Mouse (Mus musculus): ENCODE measurements around the gene Adam12.

Gene Adam12

DNA sequence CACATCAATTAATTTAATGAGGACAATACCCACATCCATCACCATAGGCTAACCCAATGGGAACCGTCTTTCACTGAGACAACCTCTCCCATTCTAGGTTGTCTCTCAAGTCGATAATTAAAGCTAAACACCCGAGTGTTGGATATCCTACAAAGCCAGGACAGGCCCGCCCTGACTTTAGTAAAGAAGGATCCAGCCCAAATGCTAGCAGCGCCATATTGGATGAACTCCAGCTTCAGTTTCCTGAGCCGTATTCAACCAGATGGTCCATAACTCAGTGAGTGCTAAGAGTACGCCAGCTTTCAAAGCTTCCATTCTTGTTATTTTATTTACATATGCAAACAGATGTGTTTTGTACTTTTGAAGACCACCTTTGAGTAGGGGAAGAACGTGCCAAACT, 81.6 kb downstream of the Adam12 start:
- DNase-seq (ENCODE audit: low read depth, low spot score): no peak

- no peak for DNase-seq (ENCODE audit: low read depth, low spot score)
These were observed 82.6 kb downstream of the Adam12 start for GRCm38 (mm10) chr7:134149351-134149750.

- DNase-seq (ENCODE audit: low read depth, low spot score): no peak
These were observed 84.4 kb downstream of the Adam12 start for GRCm38 (mm10) chr7:134147561-134147960.

DNA sequence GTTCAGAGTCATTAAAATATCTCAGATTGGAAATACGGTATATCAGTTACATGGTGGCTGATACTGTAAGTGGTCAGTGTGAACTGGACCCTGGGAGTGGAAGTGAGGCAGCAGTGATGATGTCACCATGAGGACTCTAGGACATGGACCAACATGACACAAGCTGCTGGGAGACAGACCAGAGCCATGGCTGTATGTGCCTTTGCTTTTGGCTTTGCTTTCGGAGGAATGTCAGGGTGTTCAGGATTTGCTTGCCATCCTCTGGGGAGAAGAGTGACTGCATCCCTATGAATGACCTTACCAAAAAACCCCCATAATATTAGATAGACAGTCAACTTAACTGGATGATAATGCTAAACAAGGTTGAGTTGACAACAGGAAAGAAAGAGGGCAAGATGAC, 85.1 kb downstream of the Adam12 start:
- DNase-seq (ENCODE audit: low read depth, low spot score): no peak

DNA sequence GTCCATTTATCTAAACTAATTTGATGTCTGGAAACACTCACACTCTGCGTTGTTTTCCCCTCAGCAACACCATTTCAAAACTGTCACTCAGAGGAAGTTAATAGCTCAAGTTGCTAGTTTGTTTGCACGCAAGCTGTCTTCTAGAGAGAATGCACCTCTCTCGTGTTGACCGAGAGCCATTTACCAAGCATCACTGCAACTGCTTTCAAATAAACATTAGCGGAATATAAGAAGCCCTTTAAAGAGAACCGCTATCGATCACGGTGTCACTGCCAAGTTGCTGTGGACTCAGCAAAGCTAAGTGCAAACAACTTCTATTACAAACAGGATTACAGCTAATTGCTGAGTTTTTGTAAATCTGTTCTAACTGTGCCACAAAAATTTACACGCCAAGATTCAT, 87.8 kb downstream of the Adam12 start:
- DNase-seq (ENCODE audit: low read depth, low spot score): no peak

- DNase-seq (ENCODE audit: low read depth, low spot score): no peak
These were observed 92.5 kb downstream of the Adam12 start for GRCm38 (mm10) chr7:134139291-134139949.

GRCm38 (mm10) chr7:134132323-134132722, 99.6 kb downstream of the Adam12 start:
- peak; percentile 14 for DNase-seq (ENCODE audit: low read depth, low spot score)

DNA sequence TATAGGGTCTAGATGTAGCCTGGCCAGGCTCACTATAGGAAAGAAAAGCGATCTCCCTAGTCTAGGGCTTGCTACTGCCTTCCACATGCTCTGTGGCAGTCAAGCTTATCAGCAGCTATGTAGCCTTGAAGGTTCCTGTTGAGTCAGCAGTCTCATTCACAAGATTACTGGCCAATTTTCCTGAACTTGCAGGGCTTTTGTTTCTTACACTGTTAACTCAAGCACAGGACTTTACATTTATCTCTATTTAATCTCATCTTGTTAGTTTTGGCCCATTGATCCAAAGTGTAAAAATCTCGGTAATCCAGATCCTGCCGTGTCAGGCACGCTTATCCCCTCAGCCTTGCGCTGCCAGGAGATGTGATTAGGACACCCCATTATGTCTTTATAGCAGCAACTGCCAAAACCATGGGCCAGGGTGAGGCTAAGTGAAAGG, 103.8 kb downstream of the Adam12 start:
- DNase-seq (ENCODE audit: low read depth, low spot score): peak; percentile 17

GRCm38 (mm10) chr7:134121397-134121796, 110.5 kb downstream of the Adam12 start:
- DNase-seq (ENCODE audit: low read depth, low spot score): no peak

- no peak for DNase-seq (ENCODE audit: low read depth, low spot score)
These were observed 116.5 kb downstream of the Adam12 start for GRCm38 (mm10) chr7:134115438-134115837.

- no peak for DNase-seq (ENCODE audit: low read depth, low spot score)
These were observed 117.4 kb downstream of the Adam12 start for GRCm38 (mm10) chr7:134114311-134115188.

DNA sequence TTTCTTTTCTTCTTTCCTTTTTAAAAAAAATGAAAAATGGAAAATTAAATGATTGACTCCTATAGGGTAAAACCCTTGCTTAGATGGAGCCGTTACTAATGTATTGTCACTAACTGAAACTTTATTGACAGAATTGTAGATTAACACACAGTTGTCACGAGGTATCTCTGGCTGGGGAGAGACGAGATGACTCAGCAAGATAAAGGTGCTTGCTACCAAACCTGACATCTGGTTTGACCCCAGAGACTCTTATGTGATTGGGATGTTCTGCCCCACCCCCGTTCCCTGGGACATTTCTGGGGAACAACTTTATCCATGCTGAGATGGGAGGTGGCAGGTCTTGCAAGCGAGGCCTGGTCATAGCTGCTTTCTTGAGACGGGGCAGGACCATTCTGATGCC, 118.1 kb downstream of the Adam12 start:
- no peak for DNase-seq (ENCODE audit: low read depth, low spot score)

- DNase-seq (ENCODE audit: low read depth, low spot score): no peak
These were observed 121.8 kb downstream of the Adam12 start for GRCm38 (mm10) chr7:134110116-134110515.

DNA sequence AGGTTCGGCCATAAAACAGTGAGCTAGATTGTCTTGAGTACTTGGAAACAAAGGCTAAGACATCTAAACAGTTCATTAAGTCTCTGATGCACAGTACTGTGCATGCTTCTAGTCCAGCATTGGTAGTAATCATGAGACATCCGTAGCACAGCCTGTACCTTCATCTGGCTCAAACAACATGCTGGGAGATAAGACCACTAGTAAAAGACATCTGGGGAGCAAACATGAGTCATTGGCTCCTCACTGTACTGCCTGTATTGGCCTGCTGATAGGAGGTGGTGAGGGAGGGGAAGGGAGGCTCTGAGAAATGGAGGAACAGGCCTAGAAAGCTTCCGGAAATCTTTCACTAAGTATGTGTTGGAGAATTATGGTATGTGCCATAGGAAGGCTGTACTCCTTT, 124.1 kb downstream of the Adam12 start:
- no peak for DNase-seq (ENCODE audit: low read depth, low spot score)

DNA sequence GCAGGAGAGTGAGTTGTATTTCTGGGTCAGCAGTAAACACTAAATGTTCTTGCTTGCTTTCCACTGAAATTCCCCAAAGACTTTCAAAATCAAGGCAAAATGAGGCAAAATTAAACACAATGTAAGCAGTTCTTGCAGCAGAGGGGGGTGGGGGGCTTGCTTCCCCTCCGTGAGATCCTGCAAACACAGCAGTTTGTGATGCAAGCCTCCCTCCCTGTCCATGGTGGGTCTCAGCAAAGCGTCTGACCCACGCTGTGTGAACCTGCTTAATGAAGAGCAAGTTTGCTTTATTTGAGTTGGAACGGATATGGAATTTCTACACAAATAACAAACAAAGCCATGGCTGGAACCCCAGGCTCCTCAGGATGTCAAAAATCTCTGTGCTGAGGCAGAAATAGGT, 132.9 kb downstream of the Adam12 start:
- no peak for DNase-seq (ENCODE audit: low read depth, low spot score)

- DNase-seq (ENCODE audit: low read depth, low spot score): no peak
These were observed 134.1 kb downstream of the Adam12 start for GRCm38 (mm10) chr7:134097861-134098260.

- no peak for DNase-seq (ENCODE audit: low read depth, low spot score)
These were observed 138.1 kb downstream of the Adam12 start for GRCm38 (mm10) chr7:134093871-134094270.

GRCm38 (mm10) chr7:134090764-134091163, 141.2 kb downstream of the Adam12 start:
- DNase-seq (ENCODE audit: low read depth, low spot score): no peak

DNA sequence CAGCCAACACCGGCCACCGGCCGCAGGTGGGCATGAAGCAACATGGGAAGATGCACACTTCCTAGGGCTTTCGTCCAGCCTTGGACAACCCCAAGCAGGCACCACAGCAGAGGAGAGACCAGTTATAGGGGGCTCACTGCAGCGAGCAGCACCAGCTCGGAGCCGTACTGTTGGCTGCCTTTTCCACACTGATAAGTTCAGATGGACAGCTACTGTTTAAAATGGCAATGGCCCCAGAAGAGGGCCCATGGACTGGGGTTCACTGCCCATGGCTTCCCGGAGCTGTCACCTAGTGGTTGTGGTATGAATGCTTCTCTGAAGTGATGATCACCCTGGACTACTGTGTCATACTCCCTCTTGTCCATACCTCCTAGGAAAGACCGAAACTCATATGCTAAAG, 141.7 kb downstream of the Adam12 start:
- DNase-seq (ENCODE audit: low read depth, low spot score): no peak

GRCm38 (mm10) chr7:134088548-134089347, 143.2 kb downstream of the Adam12 start:
- DNase-seq (ENCODE audit: low read depth, low spot score): no peak

GRCm38 (mm10) chr7:134085396-134085795, 146.6 kb downstream of the Adam12 start:
- no peak for DNase-seq (ENCODE audit: low read depth, low spot score)

DNA sequence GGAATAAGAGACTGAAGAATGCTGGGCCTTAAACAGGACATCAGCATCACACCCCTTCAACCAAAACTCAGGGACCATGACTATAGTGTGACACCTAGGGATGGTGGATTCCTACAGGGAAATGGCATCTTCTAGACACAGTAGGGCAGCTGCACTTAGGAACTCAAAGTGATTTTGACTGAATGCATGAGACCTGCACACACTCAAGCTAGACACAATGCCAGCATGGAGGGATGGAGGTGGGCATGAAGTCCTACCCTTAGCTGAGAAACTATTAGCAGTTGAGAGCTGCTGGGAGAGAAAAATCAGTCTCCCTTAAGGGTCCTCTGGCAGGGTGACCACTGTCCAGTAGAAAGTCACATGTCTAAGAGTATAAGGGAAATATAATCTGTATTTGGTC, 147.0 kb downstream of the Adam12 start:
- DNase-seq (ENCODE audit: low read depth, low spot score): no peak

Measured in retina, postnatal 7 days (tissue).